Mouse (Mus musculus) heart, adult 2 months (tissue): Measurements from ENCODE around the gene C2cd5. TPM values are rescaled to one million over a fixed set of nuclear protein-coding genes. Genes with fewer than 3 reads are reported as not detected.
A peak's percentile ranks its signal among the peaks of the same experiment; 100 is the strongest.

ENCODE experiments used
- DNase-seq, 2 experiments: peaks; one replicate each; pipeline ENCODE4 v3.0.0; 2021
- H3K27ac ChIP-seq: fragments of 200-600 bp; 2 replicates; pipeline ENCODE4 v1.8.1; 2022
- H3K27me3 ChIP-seq: fragments of 200-500 bp; 2 replicates; pipeline ENCODE4 v1.6.1; 2012; ENCODE audit warnings: mild to moderate bottlenecking, low read length, inconsistent platforms, mixed read lengths; ENCODE audit not compliant: control insufficient read depth, insufficient read depth
- H3K36me3 ChIP-seq: fragments of 200-500 bp; 2 replicates; pipeline ENCODE4 v1.6.1; 2012; ENCODE audit warnings: low read length, inconsistent platforms; ENCODE audit not compliant: control insufficient read depth, insufficient read depth
- H3K4me1 ChIP-seq: fragments of 200-500 bp; 2 replicates; pipeline ENCODE4 v1.6.1; 2011; ENCODE audit warnings: low read length; ENCODE audit not compliant: control insufficient read depth, insufficient read depth
- H3K4me3 ChIP-seq: fragments of 200-600 bp; 2 replicates; pipeline ENCODE4 v1.8.1; 2022
- H3K79me2 ChIP-seq: fragments of 200-500 bp; replicated peaks from 2 replicates; pipeline ENCODE4 v1.6.1; 2012; ENCODE audit warnings: mild to moderate bottlenecking, inconsistent platforms, low read length, moderate library complexity, mixed read lengths; ENCODE audit not compliant: control insufficient read depth, insufficient read depth
- H3K9ac ChIP-seq: fragments of 200-500 bp; 2 replicates; pipeline ENCODE4 v1.6.1; 2012; ENCODE audit warnings: low read depth, mild to moderate bottlenecking, control low read depth, inconsistent platforms, low read length, mixed read lengths
- CTCF ChIP-seq: fragments of 200-600 bp; IDR thresholded peaks from 2 replicates; pipeline ENCODE4 v1.8.1; 2022; ENCODE audit warnings: antibody characterized with exemption, mild to moderate bottlenecking, moderate library complexity
- EP300 ChIP-seq: fragments of 200-500 bp; IDR thresholded peaks from 2 replicates; pipeline ENCODE4 v1.6.1; 2011; ENCODE audit warnings: low read depth, low read length, control low read depth; ENCODE audit not compliant: insufficient read depth
- POLR2A ChIP-seq: fragments of 200-500 bp; IDR thresholded peaks from 2 replicates; pipeline ENCODE4 v1.6.1; 2011; ENCODE audit warnings: mild to moderate bottlenecking, low read depth, low read length, control low read depth; ENCODE audit not compliant: insufficient read depth
- WGBS: fragments of 180-500 bp; shearing (Covaris S2); methylation state at CpG from one replicate; pipeline ENCODE4 v1.1.7; 2018; 5-methylcytosine and 5-hydroxymethylcytosine counted together
- intact Hi-C: fragments of 180-260 bp; cut with DNase I; formaldehyde crosslinking; loops from one replicate; pipeline ENCODE4 v1.15.1; 2025
- polyA plus RNA-seq: library from polyadenylated mRNA; depleted of rRNA; stranded (reverse); fragments of >200 nt; gene quantifications from 2 replicates; pipeline ENCODE4 v1.2.3, GENCODE M21; 2012
- total RNA-seq, 2 experiments: library from RNA; stranded (reverse); gene quantifications; 2 replicates each; pipeline ENCODE4 v1.2.3; 2021

C2cd5 gene
- total and polyA plus RNA-seq, 3 experiments: 8.6 to 10.7 (median 9.9) TPM

DNA sequence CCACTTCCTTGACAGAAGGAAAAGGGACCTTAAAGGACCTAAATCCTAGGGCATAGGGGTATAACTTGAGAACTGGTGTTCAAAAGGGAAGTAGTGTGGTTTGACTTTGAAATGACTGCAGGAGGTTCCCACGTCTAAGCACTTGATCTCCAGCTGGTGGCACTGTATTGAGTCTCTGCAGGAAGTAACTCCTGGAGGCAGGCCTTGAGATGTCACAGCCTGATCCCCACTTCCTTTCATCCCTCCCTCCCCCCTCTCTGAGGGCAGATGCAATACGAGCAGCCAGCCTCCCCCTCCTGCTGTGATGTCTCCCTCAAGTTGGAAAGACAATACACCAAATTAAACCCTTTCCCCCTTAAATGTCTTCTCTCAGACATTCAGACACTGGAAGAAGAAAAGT, 14.6 kb upstream of the C2cd5 start:
- no peaks in the 10 kb centered on the region for H3K27me3 ChIP-seq
- intact Hi-C loops: no loop called here
- peaks cover 3% of the 10 kb centered on the region; the same call in 1 of the 2 replicates for H3K4me1 ChIP-seq
- H3K36me3 ChIP-seq: no peaks in the 10 kb centered on the region
- no peak overlapping the region for H3K27ac ChIP-seq
- 35% methylated on average over 2 of the region's 2 CpGs for WGBS
- TF ChIP-seq CTCF (peak; percentile 46), EP300 (no peak)
- peak in 1 of 2 experiments; percentile 48 for DNase-seq
- no peak overlapping the region for H3K4me3 ChIP-seq
- H3K9ac ChIP-seq: no peak overlapping the region
- H3K79me2 ChIP-seq: no peaks in the 10 kb centered on the region

DNA sequence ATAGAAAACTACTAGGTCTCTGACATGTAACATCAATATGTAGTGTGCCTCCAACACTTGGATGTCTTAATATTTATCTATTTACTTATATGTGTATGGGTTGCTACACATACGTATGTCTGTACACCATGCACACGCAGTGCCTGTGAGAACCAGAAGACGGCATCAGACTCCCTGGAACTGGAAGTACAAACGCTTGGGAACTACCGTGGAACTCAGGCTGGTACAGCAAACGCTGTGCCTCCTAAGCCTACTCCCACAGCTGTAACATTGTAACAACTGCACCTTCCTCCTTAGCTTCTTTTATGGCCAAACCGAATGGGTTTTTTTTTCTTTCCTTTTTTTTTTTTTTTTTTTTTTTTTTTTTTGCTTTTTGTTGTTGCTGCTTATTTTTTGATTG, 10.4 kb upstream of the C2cd5 start:
- H3K4me3 ChIP-seq: no peak overlapping the region
- TF ChIP-seq CTCF (0 out of 2 replicates have a peak, but pooled peaks have one; percentile 10), POLR2A (no peak)
- H3K9ac ChIP-seq: no peak overlapping the region
- peaks cover 3% of the 10 kb centered on the region; the same call in 1 of the 2 replicates for H3K4me1 ChIP-seq
- intact Hi-C loops: no loop called here
- no peaks in the 10 kb centered on the region for H3K79me2 ChIP-seq
- DNase-seq: no peak
- no peak overlapping the region for H3K27ac ChIP-seq
- H3K36me3 ChIP-seq: no peaks in the 10 kb centered on the region
- no peaks in the 10 kb centered on the region for H3K27me3 ChIP-seq
- WGBS: 84% methylated on average over 7 of the region's 7 CpGs

DNA sequence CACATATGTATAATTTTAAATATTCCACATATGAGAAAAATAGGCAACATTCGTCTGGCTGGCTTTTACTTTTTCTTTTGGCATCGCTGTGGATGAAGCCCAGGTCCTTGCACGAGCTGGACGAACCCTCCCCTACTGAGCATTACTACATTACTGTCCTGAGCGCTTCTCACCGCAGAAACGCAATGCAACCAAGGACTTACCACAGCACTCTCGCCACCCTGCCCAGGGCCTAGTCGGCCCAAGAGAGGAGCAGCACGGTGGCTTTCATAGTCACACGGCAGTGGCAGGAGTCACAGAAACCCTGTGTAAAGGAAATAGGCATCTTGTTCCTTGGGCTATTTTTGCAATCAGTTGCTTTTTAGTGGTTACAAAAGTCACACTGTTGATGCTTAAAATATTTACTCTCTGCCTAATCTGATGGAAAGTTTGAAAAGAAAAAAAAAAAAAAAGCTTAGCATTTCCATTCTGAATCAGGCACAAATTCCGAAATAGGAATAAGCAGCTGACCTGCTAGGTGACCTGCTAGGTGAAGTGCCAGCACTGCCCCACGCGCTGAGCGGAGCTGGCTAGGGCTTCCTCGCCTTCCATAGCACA, 9.8 kb upstream of the C2cd5 start:
- H3K4me3 ChIP-seq: no peak overlapping the region
- no peaks in the 10 kb centered on the region for H3K27me3 ChIP-seq
- TF ChIP-seq EP300 (no peak), CTCF (no peak), POLR2A (no peak)
- no peak overlapping the region for H3K9ac ChIP-seq
- no peaks in the 10 kb centered on the region for H3K79me2 ChIP-seq
- 74% methylated on average over 16 of the region's 16 CpGs for WGBS
- H3K36me3 ChIP-seq: no peaks in the 10 kb centered on the region
- H3K27ac ChIP-seq: no peak overlapping the region
- intact Hi-C loops: no loop called here
- H3K4me1 ChIP-seq: no peaks in the 10 kb centered on the region
- no peak for DNase-seq

DNA sequence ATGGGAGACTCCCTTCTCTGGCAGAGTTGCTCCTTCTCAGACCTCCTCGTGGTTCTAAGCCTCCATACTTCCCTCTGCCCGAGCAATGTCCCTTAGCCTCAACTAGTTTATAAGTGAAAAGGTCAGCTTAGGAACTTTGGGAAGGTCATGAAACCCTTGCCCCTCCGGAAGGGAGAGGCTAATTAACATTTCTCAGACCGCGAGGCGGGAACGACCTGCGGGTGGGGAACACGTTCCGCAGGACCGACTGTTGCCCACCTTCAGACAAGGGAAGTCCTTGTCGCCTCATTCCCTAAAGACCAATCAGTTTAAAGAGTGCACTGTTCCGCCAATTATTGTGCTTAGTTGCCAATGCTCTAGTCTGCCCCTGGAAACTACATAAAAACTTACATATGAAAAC, 8.1 kb upstream of the C2cd5 start:
- Histone ChIP-seq H3K4me1 (no peaks in the 10 kb centered on the region), H3K4me3 (no peak overlapping the region), H3K27ac (no peak overlapping the region), H3K27me3 (no peaks in the 10 kb centered on the region), H3K79me2 (no peaks in the 10 kb centered on the region), H3K36me3 (no peaks in the 10 kb centered on the region), H3K9ac (no peak overlapping the region)
- 79% methylated on average over 13 of the region's 13 CpGs for WGBS
- intact Hi-C loops: no loop called here
- no peak for DNase-seq
- TF ChIP-seq CTCF (no peak), EP300 (no peak), POLR2A (no peak)

DNA sequence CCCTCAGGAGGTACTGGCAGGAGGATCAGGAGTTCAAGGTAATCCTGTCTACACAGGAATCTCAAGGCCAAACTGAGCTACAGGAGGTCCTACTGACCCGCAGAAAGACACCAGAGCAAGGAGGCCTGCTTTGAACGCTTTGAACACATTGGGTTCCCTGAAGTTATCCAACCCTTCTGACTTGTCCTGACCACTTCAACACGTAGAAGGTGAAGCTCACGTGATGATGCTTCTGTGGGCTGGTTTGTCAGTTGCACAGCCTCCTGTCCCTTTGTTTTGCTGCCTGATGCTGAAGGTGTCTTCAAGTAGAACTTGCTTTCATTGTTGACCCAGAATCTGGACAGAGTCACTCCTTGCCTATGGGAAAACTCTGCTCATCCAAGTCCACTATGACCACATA, 7.7 kb upstream of the C2cd5 start:
- no peak for DNase-seq
- H3K36me3 ChIP-seq: no peaks in the 10 kb centered on the region
- no peaks in the 10 kb centered on the region for H3K27me3 ChIP-seq
- no peaks in the 10 kb centered on the region for H3K4me1 ChIP-seq
- intact Hi-C loops: no loop called here
- 90% methylated on average over 4 of the region's 4 CpGs for WGBS
- H3K27ac ChIP-seq: no peak overlapping the region
- no peak overlapping the region for H3K9ac ChIP-seq
- no peaks in the 10 kb centered on the region for H3K79me2 ChIP-seq
- TF ChIP-seq CTCF: no peak
- TF ChIP-seq POLR2A: no peak
- no peak overlapping the region for H3K4me3 ChIP-seq

DNA sequence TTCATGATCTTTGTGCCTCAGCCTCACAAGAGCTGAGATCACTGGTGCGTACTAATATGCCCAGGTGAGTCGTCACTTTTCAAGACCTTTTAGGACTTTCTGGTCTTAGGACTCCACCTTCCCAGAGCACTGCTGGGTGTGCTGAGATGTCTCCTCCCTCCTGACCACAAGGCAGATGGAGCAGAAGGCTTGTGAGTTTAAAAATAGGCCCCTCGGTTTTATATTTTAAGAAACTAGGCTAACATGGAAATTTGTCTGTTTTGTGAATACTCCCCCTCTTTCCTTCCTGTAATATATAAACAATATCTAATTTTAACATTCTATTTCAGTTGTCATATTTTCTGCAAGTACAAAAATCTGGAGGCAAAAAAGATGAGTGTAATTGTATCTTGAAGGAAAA, 5.8 kb upstream of the C2cd5 start:
- no peak for DNase-seq
- Histone ChIP-seq H3K9ac (no peak overlapping the region), H3K4me3 (no peak overlapping the region), H3K27me3 (no peaks in the 10 kb centered on the region), H3K36me3 (no peaks in the 10 kb centered on the region), H3K27ac (no peak overlapping the region; the same call in 1 of the 2 replicates), H3K79me2 (no peaks in the 10 kb centered on the region), H3K4me1 (no peaks in the 10 kb centered on the region)
- 58% methylated on average over 3 of the region's 3 CpGs for WGBS
- intact Hi-C loops: no loop called here
- TF ChIP-seq POLR2A (no peak), EP300 (no peak), CTCF (no peak)
